Mouse (Mus musculus): ENCODE data around the gene Cog1.

DNA sequence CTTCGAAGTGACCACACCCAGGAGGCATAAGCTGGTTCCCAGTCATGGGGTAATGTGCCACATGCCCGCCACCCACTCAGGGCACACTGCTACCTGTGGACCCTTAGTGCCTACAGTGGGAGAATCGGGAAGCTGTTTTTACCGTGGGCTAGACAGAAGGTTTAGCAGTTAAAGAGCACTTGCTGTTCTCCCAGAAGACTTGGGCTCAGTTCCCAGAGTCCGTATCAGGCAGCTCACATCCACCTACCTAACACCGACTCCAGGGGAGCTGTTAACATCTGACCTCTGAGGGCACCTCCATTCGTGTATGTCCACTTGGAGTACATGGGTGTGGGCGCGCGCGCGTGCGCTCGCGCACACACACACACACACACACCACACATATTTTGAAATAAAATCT lies 5.1 kb downstream of the Cog1 start:
- TF ChIP-seq MAFK (IDR thresholded peaks at IDR 0.05; ENCODE audit: insufficient read depth, low read depth, low read length) (no peak), ZNF384 (IDR thresholded peaks at IDR 0.05; ENCODE audit: low read depth, low read length) (no peak)
